ENCODE assay signal across 15 mouse cellular contexts in genomic region chr4:155370737-155371715, GRCm38 (mm10). TPM values are rescaled to one million over a fixed set of nuclear protein-coding genes. Genes with fewer than 3 reads are reported as not detected.
DNase-seq lines count a peak whose midpoint lies in the region; ATAC-seq lines count a peak whose summit lies in the region.
"Had no signal": no experiment of that assay in that cellular context is flagged by ENCODE, and none has a peak within 500 bp of the region (broad histone marks: within the 10 kb centered on the region; RNA-seq: fewer than 3 reads in every experiment).

No protein-coding gene starts in this region.

- H3K4me3 ChIP-seq in kidney, embryonic 14.5 days (ENCODE audit: low read length): no peak overlapping the region
- no peak overlapping the region for H3K4me3 ChIP-seq in liver, embryonic 15.5 days (replicated peaks)
- no peak overlapping the region for H3K4me3 ChIP-seq in embryonic facial prominence, embryonic 10.5 days
- H3K4me3 ChIP-seq: heart, embryonic 13.5 days; hindbrain, embryonic 15.5 days; lung, embryonic 15.5 days had no signal

- H3K36me3 ChIP-seq in kidney, embryonic 14.5 days (ENCODE audit: control insufficient read depth, insufficient read depth, low read length): no peaks in the 10 kb centered on the region
- no peaks in the 10 kb centered on the region for H3K36me3 ChIP-seq in liver, embryonic 15.5 days (replicated peaks)
- no peaks in the 10 kb centered on the region for H3K36me3 ChIP-seq in embryonic facial prominence, embryonic 10.5 days (replicated peaks)
- H3K36me3 ChIP-seq: heart, embryonic 13.5 days; hindbrain, embryonic 15.5 days; lung, embryonic 15.5 days had no signal

- no peaks in the 10 kb centered on the region for H3K9me3 ChIP-seq in kidney, embryonic 14.5 days (ENCODE audit: control insufficient read depth, low read length)
- H3K9me3 ChIP-seq in liver, embryonic 15.5 days (replicated peaks): no peaks in the 10 kb centered on the region
- no peaks in the 10 kb centered on the region for H3K9me3 ChIP-seq in embryonic facial prominence, embryonic 10.5 days
- H3K9me3 ChIP-seq: heart, embryonic 13.5 days; hindbrain, embryonic 15.5 days; lung, embryonic 15.5 days had no signal

- no peak for ATAC-seq in kidney, embryonic 14.5 days (ENCODE audit: low FRiP score, low TSS enrichment)
- peak; percentile 67; the same call in 1 of the 2 replicates for ATAC-seq in liver, embryonic 15.5 days (ENCODE audit: insufficient read depth)

- no peak overlapping the region for H3K4me2 ChIP-seq in kidney, embryonic 14.5 days (replicated peaks; ENCODE audit: low read depth, low read length)
- no peak overlapping the region for H3K4me2 ChIP-seq in liver, embryonic 15.5 days
- H3K4me2 ChIP-seq: heart, embryonic 13.5 days; hindbrain, embryonic 15.5 days; lung, embryonic 15.5 days had no signal

- peak; percentile 18 for DNase-seq in adrenal gland, adult 2 months
- DNase-seq in adrenal gland, adult 8-10 months: no peak
- DNase-seq in kidney, adult 18-20 months: peak; percentile 90
- DNase-seq in kidney, adult 9 months: peak; percentile 98
- DNase-seq in B cell, adult 2 months: no peak
- DNase-seq in embryonic facial prominence, embryonic 10.5 days (ENCODE audit: low spot score): no peak
- DNase-seq: midbrain, embryonic 14.5 days; right cerebral cortex, postnatal 4 days had no signal

- H3K9ac ChIP-seq in kidney, embryonic 14.5 days (ENCODE audit: low read depth, low read length): no peak overlapping the region
- H3K9ac ChIP-seq in liver, embryonic 15.5 days: no peak overlapping the region
- H3K9ac ChIP-seq: heart, embryonic 13.5 days; hindbrain, embryonic 15.5 days; lung, embryonic 15.5 days had no signal

- H3K4me1 ChIP-seq in kidney, embryonic 14.5 days (ENCODE audit: control insufficient read depth, insufficient read depth, low read length): no peaks in the 10 kb centered on the region
- peaks cover 10% of the 10 kb centered on the region; the same call in 1 of the 2 replicates for H3K4me1 ChIP-seq in liver, embryonic 15.5 days (replicated peaks)
- H3K4me1 ChIP-seq in embryonic facial prominence, embryonic 10.5 days: no peaks in the 10 kb centered on the region
- H3K4me1 ChIP-seq: heart, embryonic 13.5 days; hindbrain, embryonic 15.5 days; lung, embryonic 15.5 days had no signal

- H3K27me3 ChIP-seq in kidney, embryonic 14.5 days (ENCODE audit: control insufficient read depth, insufficient read depth, low read length): peaks cover 4% of the 10 kb centered on the region; the same call in 1 of the 2 replicates
- peaks cover 9% of the 10 kb centered on the region; the same call in 1 of the 2 replicates for H3K27me3 ChIP-seq in liver, embryonic 15.5 days
- H3K27me3 ChIP-seq in embryonic facial prominence, embryonic 10.5 days (replicated peaks; ENCODE audit: low read depth, poor library complexity, severe bottlenecking): peaks cover 5% of the 10 kb centered on the region; the same call in 1 of the 2 replicates
- H3K27me3 ChIP-seq: hindbrain, embryonic 15.5 days; lung, embryonic 15.5 days had no signal

- WGBS in kidney, embryonic 14.5 days: 82% methylated on average over 15 of the region's 15 CpGs
- WGBS in liver, embryonic 15.5 days (ENCODE audit: insufficient replicate concordance): 67% methylated on average over 15 of the region's 15 CpGs
- WGBS in embryonic facial prominence, embryonic 10.5 days: 87% methylated on average over 15 of the region's 15 CpGs

- no peak overlapping the region for H3K27ac ChIP-seq in kidney, embryonic 14.5 days (ENCODE audit: low read depth, low read length)
- no peak overlapping the region for H3K27ac ChIP-seq in liver, embryonic 15.5 days (replicated peaks)
- no peak overlapping the region for H3K27ac ChIP-seq in embryonic facial prominence, embryonic 10.5 days (replicated peaks)
- H3K27ac ChIP-seq: heart, embryonic 13.5 days; hindbrain, embryonic 15.5 days; lung, embryonic 15.5 days had no signal

RNA-seq across cellular contexts. Expression of gene Prkcz, which starts 9.9 kb away (rescaled TPM):
- 1 to 10 TPM; 4.7 to 6.0 TPM for total RNA-seq in adrenal gland, adult 2 months (2021)
- 2.5 and 4.0 TPM in 2 replicates for polyA plus RNA-seq in adrenal gland, adult 2 months (2012; rRNA removed)
- total RNA-seq in adrenal gland, adult 8-10 months (2022): 10 to 100 TPM in 2 of 4 experiments, 1 to 10 TPM in 2; 9.1 to 13.9 (median 11.7) TPM
- 7.8 and 10.2 TPM in 2 replicates for polyA plus RNA-seq in kidney, embryonic 14.5 days (2014; fragmentation: Nextera tagmentation; extraction: Ambion mirVana)
- polyA plus RNA-seq in liver, embryonic 15.5 days (2015; fragmentation: Nextera tagmentation; extraction: Ambion mirVana): 2.4 and 4.3 TPM in 2 replicates
- 12.4 and 13.7 TPM in 2 replicates for polyA plus RNA-seq in embryonic facial prominence, embryonic 10.5 days (2016; fragmentation: Nextera tagmentation; extraction: Ambion mirVana)

RNA-seq across cellular contexts. Expression of gene Gabrd, which starts 26.9 kb away (rescaled TPM):
- total RNA-seq in adrenal gland, adult 2 months (2021): not detected
- 0.86 and 1.4 TPM in 2 replicates for polyA plus RNA-seq in adrenal gland, adult 2 months (2012; rRNA removed)
- under 1 TPM in 3 of 4 experiments, not detected in 1; 0.17 to 0.40 (median 0.24) TPM for total RNA-seq in adrenal gland, adult 8-10 months (2022)
- 0.07 TPM in 1 of 2 replicates, not detected in the other for polyA plus RNA-seq in kidney, embryonic 14.5 days (2014; fragmentation: Nextera tagmentation; extraction: Ambion mirVana)
- not detected in 2 replicates for polyA plus RNA-seq in liver, embryonic 15.5 days (2015; fragmentation: Nextera tagmentation; extraction: Ambion mirVana)
- not detected in 2 replicates for polyA plus RNA-seq in embryonic facial prominence, embryonic 10.5 days (2016; fragmentation: Nextera tagmentation; extraction: Ambion mirVana)
- total RNA-seq: ES-E14; neutrophil, adult 5-6 weeks had no signal
- polyA plus RNA-seq: heart, embryonic 13.5 days; midbrain, embryonic 14.5 days had no signal

RNA-seq across cellular contexts. Expression of gene Cfap74, which starts 38.0 kb away (rescaled TPM):
- total RNA-seq in adrenal gland, adult 2 months (2021): under 1 TPM; 0.62 to 0.63 TPM
- 0.50 and 0.65 TPM in 2 replicates for polyA plus RNA-seq in adrenal gland, adult 2 months (2012; rRNA removed)
- 1 to 10 TPM; 1.0 to 3.4 (median 1.4) TPM for total RNA-seq in adrenal gland, adult 8-10 months (2022)
- polyA plus RNA-seq in kidney, embryonic 14.5 days (2014; fragmentation: Nextera tagmentation; extraction: Ambion mirVana): 2.2 and 2.3 TPM in 2 replicates
- polyA plus RNA-seq in liver, embryonic 15.5 days (2015; fragmentation: Nextera tagmentation; extraction: Ambion mirVana): 0.07 and 0.14 TPM in 2 replicates
- 6.7 and 7.3 TPM in 2 replicates for polyA plus RNA-seq in embryonic facial prominence, embryonic 10.5 days (2016; fragmentation: Nextera tagmentation; extraction: Ambion mirVana)

Comparison
In these comparisons a context has a peak if more than half of its experiments do, and no peak if none do; other contexts are left out.
1. DNase-seq: peak in adrenal gland, adult 2 months (single experiment), kidney, adult 18-20 months (single experiment) and kidney, adult 9 months (single experiment); none in adrenal gland, adult 8-10 months (single experiment), B cell, adult 2 months (0 of 2) and embryonic facial prominence, embryonic 10.5 days (single experiment).